Mouse (Mus musculus): ENCODE data around the gene Mlip.

DNA sequence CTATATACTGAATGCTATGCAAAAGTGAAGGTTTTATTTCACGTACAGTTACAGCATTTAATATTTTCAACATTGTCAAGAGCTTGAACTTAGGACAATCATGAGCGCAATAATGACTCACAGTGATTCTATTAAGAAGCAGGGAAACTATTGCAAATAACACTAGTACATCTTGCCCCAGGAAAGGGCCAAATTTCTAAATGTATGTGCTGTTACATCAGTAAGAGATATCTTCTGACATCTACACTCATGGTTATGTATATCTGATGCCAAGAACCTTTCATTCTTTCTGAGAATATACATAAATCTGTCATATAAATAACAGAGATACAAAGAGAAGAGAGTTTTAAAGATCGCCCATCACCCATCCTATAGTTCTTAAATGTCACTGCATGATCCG is 100.0 kb downstream of the Mlip start:
- TF ChIP-seq MAFK (IDR thresholded peaks at IDR 0.05; ENCODE audit: insufficient read depth, low read depth, low read length) (no peak), ZC3H11A (IDR thresholded peaks at IDR 0.05; ENCODE audit: borderline replicate concordance, low read depth, low read length) (no peak), CHD2 (IDR thresholded peaks at IDR 0.05; ENCODE audit: low read depth, low read length) (no peak)
